Mouse (Mus musculus): ENCODE measurements around the gene Tex38.

The Tex38 gene

DNA sequence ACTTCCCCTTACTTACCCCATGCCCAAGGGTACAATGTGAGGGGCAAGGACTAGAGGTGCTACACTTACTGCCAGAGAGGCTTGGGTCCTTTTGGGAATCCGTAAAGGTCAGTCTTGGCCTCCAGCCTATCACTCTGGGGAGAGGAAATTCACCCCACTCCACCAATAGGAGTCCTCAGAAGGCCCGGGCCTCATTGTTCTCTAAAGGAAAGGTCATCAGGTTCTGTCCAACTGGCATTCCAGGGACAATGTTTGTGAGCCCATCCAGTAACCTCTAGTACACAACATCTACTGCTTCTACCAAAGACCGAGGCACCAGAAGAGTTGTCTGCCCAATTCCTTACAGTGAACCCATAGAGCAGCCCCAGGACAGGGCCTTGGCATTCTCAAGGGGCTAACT lies at the start of gene Tex38:
Gene Tex38 (minus strand): TSS at position 101 of the 400 bp plus-strand sequence.
- DNase-seq (ENCODE audit: low spot score in 2 of 2): no peak

DNA sequence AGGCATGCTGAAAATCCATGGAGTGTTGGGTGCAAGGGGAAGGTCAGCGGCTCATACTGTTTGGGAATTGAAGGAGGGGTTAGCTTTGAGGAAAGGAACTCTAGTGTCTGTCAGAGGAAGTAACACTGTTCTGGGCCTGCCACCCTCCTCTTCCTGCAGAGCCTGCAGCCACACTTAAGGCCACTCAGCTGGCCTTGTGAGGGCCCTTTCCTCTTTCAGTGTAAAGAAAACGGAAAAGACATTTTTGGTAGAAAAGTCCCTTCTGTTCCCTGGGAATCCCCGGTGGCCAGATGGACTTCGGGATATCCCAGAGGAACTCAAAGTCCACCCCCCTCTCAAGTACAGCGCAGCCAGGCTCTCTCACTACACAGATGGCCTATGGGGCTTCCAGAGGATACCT lies 49.7 kb upstream of the Tex38 start:
- no peak for DNase-seq (ENCODE audit: low spot score in 2 of 2)

GRCm38 (mm10) chr4:115828572-115828902 lies 47.7 kb upstream of the Tex38 start:
- DNase-seq (ENCODE audit: low spot score in 2 of 2): no peak

DNA sequence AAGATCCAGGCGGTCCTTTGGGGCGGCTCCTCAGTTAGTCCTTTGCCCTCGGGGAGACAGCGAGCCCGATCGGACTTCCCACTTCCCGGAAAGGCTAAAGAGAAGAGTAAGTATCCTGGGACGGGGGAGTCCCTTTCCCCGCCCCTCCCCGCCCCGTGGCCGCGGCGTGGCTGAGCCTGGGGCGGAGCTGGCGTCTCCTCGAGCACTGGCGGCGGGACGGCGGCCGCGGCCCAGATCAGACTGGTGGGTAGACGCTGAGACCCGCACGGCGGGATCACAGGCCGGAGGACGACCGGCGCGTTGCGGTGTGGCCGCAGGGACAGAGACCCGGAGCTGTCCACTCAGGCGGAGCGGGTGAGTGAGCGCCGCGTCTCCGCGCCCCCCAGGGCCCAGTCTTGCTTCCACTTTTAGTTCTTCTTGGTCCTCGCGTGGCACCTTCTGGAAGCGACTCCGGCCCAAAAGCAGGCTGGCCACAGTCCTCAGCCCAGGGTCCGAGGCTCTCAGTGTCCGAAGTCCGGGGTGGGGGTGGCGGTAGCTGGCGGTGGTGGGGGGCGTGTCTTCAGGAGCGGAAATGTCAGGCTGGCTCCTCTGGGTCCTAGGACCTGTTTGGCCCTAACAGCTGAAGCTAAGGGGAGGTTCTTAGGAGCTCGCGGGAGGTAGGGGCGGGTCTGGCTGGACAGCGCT lies 47.2 kb upstream of the Tex38 start, which contains the start of gene Mob3c:
Gene Mob3c (plus strand): TSS at position 205 of the 684 bp plus-strand sequence.
- peak; percentile 64 to 79 for DNase-seq (ENCODE audit: low spot score in 2 of 2)

GRCm38 (mm10) chr4:115827535-115827887 lies 46.7 kb upstream of the Tex38 start:
- DNase-seq (ENCODE audit: low spot score in 2 of 2): no peak

- no peak for DNase-seq (ENCODE audit: low spot score in 2 of 2)
Observed at GRCm38 (mm10) chr4:115827066-115827465, 46.2 kb upstream of the Tex38 start.

DNA sequence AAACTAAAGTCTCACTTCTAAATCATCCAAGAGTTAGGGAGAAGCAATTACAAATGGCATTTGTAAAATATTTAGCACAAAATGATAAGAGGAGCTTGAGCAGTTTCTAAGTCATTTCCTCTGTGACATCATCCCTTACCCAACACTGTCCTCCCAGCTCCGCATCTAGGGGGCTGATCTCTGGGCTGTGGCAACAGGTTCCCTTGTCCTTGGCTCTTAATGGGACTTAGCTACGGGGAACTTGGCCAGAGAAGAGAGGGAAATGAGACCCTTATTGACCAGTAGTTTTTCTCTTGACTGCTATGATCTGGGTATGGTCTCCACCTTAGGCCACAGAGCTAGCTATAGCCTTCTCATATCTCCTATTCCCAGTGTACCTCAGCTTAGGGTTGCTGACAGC lies 44.5 kb upstream of the Tex38 start:
- DNase-seq (ENCODE audit: low spot score in 2 of 2): no peak

GRCm38 (mm10) chr4:115824178-115824577 lies 43.4 kb upstream of the Tex38 start:
- no peak for DNase-seq (ENCODE audit: low spot score in 2 of 2)

GRCm38 (mm10) chr4:115821928-115822327 lies 41.1 kb upstream of the Tex38 start:
- no peak for DNase-seq (ENCODE audit: low spot score in 2 of 2)

DNA sequence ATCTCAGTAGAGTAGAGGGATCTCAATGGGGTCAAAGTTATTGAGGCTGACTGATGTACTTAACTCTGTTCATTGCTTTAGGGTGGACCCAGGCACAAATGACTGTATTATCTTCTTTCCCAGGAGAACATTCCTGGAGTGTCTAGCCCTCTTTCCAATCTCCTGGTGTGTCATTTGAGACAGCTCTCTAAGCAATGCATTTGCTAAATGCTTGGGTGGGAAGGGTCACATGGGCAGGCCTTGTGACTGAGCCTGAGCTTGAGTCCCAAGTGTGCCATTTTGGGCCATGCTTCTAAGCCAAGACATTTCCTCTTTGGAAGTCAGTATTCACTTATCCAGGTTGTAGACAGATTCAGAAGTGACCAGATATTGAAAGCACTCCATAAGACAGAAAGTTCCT lies 40.6 kb upstream of the Tex38 start:
- DNase-seq (ENCODE audit: low spot score in 2 of 2): no peak

GRCm38 (mm10) chr4:115820944-115821343 lies 40.1 kb upstream of the Tex38 start:
- peak in 1 of 2 experiments; percentile 9 for DNase-seq (ENCODE audit: low spot score in 2 of 2)

GRCm38 (mm10) chr4:115820199-115820598 lies 39.4 kb upstream of the Tex38 start:
- DNase-seq (ENCODE audit: low spot score in 2 of 2): peak in 1 of 2 experiments; percentile 6

GRCm38 (mm10) chr4:115815606-115816005 lies 34.8 kb upstream of the Tex38 start:
- DNase-seq (ENCODE audit: low spot score in 2 of 2): no peak

DNA sequence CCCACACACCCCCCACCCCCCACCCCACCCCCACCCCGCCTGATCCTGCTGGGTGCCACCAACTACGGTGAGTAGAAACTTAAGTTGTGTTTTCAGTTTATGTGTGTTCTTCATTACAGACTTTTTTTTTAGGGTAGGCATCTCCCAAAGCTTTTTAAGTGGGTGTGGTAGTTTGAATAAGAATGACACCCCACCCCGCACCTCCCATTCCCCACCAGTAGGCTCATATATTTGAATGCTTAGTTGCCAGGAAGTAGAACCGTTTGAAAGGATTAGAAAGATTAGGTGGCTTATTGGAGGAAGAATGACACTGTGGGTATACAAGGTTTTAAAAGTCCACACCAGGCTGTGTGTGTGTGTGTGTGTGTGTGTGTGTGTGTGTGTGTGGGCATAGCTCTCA lies 31.5 kb upstream of the Tex38 start:
- DNase-seq (ENCODE audit: low spot score in 2 of 2): no peak

GRCm38 (mm10) chr4:115799981-115800380 lies 19.2 kb upstream of the Tex38 start:
- DNase-seq (ENCODE audit: low spot score in 2 of 2): no peak

GRCm38 (mm10) chr4:115795360-115795759 lies 14.5 kb upstream of the Tex38 start:
- DNase-seq (ENCODE audit: low spot score in 2 of 2): no peak

- DNase-seq (ENCODE audit: low spot score in 2 of 2): no peak
Observed at GRCm38 (mm10) chr4:115790864-115791263, 10.0 kb upstream of the Tex38 start.

DNA sequence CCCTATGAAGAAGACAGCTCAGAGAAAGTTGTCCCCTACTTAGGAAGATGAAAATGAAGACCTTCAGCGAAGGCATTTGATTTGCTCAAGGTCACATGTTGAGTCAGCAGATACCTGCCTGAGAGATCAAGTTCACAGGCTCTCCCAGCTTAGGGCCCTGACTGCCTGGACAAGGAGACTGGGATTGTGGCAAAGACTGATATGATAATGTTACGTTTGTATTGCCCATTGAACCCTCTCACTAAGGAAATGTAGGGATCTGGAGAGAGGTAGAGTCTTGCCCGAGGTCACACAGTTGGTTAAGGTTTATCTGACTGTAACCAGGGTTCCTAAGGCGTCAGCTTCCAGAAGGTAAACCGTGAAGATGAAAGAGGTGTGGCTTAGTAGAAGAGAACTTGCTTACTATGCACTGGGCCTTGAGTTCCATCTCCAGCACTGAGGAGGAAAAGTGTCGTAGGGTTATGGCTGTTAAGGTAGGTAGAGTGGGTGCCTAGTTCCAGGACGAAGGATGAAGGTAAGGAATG lies 4.8 kb upstream of the Tex38 start:
- DNase-seq (ENCODE audit: low spot score in 2 of 2): no peak

DNA sequence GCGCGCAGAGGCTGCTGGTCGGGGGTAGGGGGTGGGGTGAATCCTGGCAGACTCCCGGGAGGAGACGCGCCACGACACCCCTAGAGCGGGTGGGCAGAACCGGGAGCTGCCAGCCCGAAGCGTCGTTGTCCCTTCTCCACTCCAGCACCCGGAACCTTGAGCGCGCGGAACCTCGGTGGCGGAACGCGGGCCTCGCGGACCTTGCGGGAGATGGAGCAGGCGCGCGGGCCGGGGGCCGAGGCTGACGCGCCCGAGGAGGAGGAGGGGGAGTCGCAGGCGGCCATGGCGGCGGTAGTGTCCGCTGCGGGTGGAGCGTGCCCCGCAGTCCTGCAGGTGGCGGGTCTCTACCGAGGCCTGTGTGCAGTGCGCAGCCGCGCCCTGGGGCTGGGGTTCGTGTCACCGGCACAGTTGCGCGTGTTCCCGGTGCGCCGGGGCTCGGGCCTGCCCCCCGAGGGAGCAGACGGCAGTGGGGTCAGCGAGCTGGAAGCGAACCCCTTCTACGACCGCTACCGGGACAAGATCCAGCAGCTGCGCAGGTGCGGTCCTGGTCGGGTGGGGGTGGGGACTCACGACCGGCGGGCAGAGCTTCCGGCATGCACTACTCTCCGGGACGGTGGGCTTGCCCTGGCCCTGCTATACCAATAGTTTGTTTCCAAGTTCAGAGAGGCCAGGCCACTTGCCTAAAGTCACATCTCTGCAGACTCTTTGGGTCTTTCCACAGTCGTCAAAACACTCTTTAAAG lies 4.1 kb upstream of the Tex38 start, which contains the start of gene Atpaf1:
Gene Atpaf1 (plus strand): TSS at position 44 of the 742 bp plus-strand sequence.
- DNase-seq (ENCODE audit: low spot score in 2 of 2): peak; percentile 66 to 71

GRCm38 (mm10) chr4:115782026-115782805 lies 1.4 kb upstream of the Tex38 start:
- DNase-seq (ENCODE audit: low spot score in 2 of 2): no peak

- no peak for DNase-seq (ENCODE audit: low spot score in 2 of 2)
Observed at GRCm38 (mm10) chr4:115780269-115780668, 549 bp downstream of the Tex38 start.

GRCm38 (mm10) chr4:115777627-115778026 lies 3.2 kb downstream of the Tex38 start:
- no peak for DNase-seq (ENCODE audit: low spot score in 2 of 2)

Data from spleen, postnatal 10 days (tissue).